Mouse (Mus musculus) adrenal gland, postnatal 25 days (tissue): Measurements from ENCODE around the gene Galns. TPM values are rescaled to one million over a fixed set of nuclear protein-coding genes. Genes with fewer than 3 reads are reported as not detected.
A peak's percentile ranks its signal among the peaks of the same experiment; 100 is the strongest.
"Not testable (repeated sequence)": the region's sequence is repeated elsewhere in the genome, so short reads cannot be mapped to it uniquely, and the experiment has no call there.

ENCODE experiments used
- DNase-seq: peaks from one replicate; pipeline ENCODE4 v3.0.0; 2021; ENCODE audit warnings: mixed read lengths
- total RNA-seq: library from RNA; stranded (reverse); gene quantifications from 2 replicates; pipeline ENCODE4 v1.2.3, GENCODE M21; 2021

Gene Galns
- total RNA-seq, 1 experiment from 2014 or later: 7.3 TPM

- DNase-seq: no peak
These were observed 17.3 kb downstream of the Galns start for GRCm38 (mm10) chr8:122593783-122594507.

GRCm38 (mm10) chr8:122593240-122593639 lies 18.0 kb downstream of the Galns start:
- no peak for DNase-seq

GRCm38 (mm10) chr8:122586749-122587148 lies 24.5 kb downstream of the Galns start:
- no peak for DNase-seq

DNA sequence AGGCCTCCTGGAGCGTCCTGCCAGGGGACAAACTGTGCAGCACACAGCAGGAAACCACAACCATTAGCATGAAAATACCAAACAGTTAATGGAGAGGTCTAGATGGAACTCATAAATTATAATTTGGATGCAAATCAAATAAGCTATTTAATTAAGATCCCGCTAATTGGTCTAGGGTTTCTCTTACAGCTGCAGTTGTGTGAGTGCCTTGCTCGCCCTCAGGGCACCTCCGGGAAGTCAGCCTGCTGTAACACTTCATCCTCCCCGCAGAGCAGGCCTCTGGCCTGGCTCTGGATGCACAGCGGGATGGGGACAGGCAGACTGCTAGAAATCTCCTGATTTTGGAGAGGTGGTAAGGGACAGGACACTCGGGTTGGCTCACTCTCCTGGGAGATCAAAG lies 25.1 kb downstream of the Galns start:
- no peak for DNase-seq

DNA sequence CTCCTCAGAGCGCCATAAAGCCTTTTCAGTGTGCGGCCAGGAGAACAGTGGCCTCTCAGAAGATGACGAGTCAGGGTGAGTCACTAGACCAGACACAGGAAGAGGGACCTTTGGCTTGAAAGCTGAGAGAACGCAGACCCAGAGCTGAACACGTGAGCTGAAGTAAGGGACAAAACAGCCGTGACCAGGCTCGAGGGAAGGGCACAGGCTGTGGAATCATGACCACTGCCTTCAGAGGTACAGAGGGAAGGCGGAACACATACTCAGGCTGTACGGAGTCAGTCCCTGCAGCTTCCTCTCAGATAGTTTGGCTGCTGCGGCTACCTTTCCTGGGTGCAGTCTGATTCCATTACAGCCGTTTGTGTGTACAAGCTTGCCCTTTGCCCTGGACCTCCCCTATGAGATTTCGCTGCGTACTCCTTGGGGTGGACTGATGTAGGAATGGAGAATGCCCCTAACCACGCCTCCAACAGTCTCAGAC lies 25.8 kb downstream of the Galns start:
- no peak for DNase-seq

DNA sequence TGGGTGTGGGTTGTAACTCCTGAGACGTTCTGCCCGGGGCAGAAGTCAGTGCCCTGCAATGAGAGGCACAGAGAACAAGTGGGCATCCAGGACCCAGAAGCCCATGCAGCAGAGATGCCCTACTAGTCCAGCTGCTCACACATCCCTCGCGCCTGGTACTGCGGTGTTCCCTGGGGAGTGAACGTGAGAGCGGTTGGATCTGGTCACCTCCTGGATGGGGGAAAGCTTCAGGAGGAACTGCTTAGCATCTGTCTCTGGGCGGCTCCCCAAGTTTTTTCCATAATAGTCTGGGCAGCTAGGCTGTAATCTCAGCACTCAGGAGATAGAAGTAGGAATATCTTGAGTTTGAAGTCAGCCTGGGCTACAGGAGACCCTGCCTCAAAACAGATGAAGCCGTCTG lies 26.3 kb downstream of the Galns start:
- no peak for DNase-seq

- DNase-seq: no peak
These were observed 30.3 kb downstream of the Galns start for GRCm38 (mm10) chr8:122580926-122581325.

GRCm38 (mm10) chr8:122579196-122579595 lies 32.1 kb downstream of the Galns start:
- no peak for DNase-seq

GRCm38 (mm10) chr8:122577116-122577515 lies 34.1 kb downstream of the Galns start:
- no peak for DNase-seq

DNA sequence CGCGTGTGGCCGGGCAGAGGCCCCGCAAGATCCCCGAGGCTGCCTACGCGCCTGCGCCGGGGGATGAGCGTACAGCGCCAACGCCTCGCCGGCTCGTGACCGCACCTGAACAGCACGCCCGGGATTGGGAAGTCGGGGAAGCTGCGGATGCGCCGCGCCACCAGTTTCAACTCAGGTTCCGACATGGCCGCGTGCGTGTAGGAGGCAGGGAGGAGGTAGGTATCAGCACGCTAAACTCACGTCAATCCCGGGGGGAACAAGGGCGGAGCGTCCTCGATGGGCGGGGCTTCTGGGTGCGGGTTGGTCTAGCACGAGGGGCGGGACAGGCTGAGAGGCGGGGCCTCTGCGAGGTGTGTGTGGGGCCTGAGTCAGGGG lies 34.6 kb downstream of the Galns start, which contains the start of gene Aprt:
Gene Aprt (minus strand): TSS at position 262 of the 375 bp plus-strand sequence.
- peak; percentile 95 for DNase-seq

- no peak for DNase-seq
These were observed 35.3 kb downstream of the Galns start for GRCm38 (mm10) chr8:122575735-122576647.

DNA sequence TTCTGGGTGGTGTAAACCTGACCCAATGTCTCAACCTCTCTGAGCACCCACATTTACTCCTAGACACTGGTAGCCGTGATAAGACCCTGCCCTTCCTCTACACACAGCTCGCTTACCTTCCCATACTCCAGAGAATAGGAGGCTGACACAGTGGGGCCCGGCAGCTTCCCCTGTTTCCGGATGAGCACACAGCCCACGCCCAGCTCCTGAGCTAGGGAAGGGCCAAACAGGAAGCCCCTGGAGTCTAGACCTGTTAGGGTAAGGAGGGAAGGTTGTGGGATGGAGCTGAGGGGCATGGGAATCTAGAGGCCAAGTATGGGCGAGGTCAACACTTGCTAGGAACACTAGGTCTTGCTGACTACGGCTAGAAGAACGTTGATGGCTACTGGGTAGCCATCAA lies 36.0 kb downstream of the Galns start:
- no peak for DNase-seq

DNA sequence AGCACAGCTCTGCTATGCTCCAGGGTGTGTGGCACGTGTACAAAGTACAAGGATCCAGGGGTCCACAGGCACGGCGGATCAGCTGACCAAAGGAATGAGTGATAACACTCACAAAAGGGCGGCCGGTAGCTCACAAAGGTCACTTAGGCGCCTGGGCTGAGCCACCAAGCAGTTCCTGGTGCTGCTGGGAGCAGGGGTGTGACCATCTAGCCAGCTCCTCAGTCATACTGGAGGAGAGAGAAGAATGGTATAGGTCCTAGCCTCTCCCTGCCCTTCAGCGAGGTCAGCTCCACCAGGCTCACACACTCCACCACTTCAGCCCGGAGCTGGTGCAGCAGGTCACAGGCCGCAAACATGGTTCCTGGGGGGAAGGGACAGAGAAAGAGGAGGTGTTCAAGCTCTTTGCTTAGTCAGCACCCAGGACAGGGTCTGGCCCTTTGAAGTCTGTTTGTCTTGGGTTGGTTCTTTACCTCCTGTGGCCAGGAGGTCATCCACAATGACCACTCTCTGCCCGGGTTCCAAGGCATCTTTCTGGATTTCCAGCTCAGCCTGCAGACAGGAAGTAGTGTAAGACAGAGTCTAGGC lies 36.5 kb downstream of the Galns start:
- no peak for DNase-seq

- no peak for DNase-seq
These were observed 37.0 kb downstream of the Galns start for GRCm38 (mm10) chr8:122574264-122574663.

GRCm38 (mm10) chr8:122573577-122573976 lies 37.7 kb downstream of the Galns start:
- no peak for DNase-seq

- DNase-seq: not testable (repeated sequence)
These were observed 38.1 kb downstream of the Galns start for GRCm38 (mm10) chr8:122573176-122573575.

DNA sequence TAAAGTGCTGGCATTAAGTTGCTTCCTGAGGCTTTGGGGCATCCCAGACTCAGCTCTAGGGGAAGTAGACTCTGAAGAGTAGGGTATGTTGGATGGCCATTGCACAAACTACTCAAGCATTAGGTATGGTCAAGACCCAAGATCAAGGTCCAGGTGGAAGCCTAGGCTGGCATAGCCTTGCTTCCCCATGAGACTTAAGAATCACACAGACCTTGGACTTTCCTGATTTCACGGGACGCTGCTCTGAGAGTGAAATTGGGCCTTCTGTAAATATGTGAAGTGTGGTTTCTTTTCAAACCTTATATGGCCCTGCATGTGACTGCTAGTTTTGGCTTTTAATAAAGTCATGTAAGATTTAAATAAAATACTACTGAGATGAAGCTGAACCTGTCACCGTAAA lies 38.5 kb downstream of the Galns start:
- no peak for DNase-seq

DNA sequence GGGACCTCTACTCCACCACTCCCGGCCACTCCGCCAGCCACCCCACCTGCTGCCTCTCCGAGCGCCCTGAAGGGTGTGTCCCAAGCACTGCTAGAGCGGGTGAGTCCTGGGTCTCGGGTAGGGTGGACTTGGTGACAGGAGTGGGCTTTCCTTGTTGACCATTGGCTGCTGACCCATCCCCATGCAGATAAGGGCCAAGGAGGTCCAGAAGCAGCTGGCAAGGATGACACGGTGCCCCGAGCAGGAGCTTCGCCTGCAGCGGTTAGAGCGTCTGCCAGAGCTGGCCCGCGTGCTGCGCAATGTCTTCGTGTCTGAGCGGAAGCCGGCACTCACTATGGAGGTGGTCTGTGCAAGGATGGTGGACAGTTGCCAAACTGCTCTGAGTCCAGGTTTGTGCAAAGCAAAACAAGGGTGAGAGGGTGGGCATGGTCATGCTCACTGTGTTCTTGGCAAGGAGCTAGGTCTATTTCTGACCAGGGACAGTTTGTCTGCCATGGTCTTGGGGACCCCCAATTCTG lies 39.5 kb downstream of the Galns start:
- DNase-seq: no peak

- DNase-seq: no peak
These were observed 40.1 kb downstream of the Galns start for GRCm38 (mm10) chr8:122571153-122571552.

GRCm38 (mm10) chr8:122569996-122570395 lies 41.3 kb downstream of the Galns start:
- no peak for DNase-seq

DNA sequence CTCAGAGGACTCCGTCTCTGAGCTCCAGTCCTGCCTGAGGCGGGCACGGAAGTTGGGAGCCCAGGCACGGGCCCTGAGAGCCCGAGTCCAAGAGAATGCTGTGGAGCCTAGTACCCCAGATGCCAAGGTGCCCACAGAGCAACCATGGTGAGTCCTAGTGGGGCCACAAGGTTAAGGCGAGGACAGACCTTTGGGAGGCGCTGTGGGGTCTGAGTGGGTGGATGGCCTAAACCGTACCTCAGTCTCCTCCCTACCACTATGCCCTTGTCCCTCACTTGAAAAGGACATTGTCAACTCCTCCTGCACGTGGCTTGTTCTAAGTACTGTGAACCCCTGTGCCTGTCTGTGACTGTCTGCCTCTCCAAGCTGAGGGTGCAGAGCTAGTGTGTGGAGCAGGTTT lies 41.9 kb downstream of the Galns start:
- no peak for DNase-seq

DNA sequence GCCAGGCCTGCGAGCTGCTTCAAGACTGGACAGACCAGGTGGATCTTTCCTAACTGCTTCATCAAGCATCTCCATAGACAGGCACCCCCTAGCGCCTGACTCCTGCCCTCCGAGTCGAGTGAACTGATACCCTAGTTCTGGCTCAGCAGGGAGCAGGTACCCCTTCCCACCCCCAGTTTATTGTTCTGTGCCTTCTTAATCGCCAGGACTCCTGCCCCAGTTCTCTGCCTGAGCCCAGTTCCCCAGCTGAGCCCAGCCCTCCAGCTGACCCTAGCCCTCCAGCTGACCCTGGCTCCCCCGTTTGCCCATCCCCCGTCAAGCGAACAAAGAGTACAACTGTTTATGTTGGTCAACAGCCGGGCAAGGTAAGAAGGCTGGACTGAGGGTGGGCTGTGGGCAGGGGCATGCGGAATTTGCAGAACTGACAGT lies 42.4 kb downstream of the Galns start:
- no peak for DNase-seq

DNA sequence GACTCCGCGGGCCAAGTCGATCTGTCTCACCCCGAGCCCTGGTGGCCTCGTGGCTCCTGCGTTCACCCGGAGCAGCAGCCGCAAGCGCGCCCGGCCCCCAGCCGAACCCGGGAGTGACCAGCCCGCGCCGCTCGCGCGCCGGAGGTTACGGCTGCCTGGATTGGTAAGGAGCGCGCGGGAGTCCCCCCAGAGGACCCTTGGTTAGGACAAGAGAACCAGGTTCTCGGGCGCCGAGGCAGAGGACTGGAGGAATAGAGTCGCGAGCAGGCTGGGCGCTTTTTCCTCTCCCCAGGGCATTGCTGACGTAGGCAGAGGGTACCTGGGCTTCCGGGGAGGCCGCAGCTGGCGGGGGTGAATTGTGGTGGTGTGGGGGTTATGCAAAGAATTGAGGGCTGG lies 43.2 kb downstream of the Galns start:
- no peak for DNase-seq
